Mouse (Mus musculus): Measurements from ENCODE around the gene Fxr2. TPM values are rescaled to one million over a fixed set of nuclear protein-coding genes. Genes with fewer than 3 reads are reported as not detected.

The Fxr2 gene
- polyA plus RNA-seq, 1 experiment from 2014 or later: 26.2 TPM

DNA sequence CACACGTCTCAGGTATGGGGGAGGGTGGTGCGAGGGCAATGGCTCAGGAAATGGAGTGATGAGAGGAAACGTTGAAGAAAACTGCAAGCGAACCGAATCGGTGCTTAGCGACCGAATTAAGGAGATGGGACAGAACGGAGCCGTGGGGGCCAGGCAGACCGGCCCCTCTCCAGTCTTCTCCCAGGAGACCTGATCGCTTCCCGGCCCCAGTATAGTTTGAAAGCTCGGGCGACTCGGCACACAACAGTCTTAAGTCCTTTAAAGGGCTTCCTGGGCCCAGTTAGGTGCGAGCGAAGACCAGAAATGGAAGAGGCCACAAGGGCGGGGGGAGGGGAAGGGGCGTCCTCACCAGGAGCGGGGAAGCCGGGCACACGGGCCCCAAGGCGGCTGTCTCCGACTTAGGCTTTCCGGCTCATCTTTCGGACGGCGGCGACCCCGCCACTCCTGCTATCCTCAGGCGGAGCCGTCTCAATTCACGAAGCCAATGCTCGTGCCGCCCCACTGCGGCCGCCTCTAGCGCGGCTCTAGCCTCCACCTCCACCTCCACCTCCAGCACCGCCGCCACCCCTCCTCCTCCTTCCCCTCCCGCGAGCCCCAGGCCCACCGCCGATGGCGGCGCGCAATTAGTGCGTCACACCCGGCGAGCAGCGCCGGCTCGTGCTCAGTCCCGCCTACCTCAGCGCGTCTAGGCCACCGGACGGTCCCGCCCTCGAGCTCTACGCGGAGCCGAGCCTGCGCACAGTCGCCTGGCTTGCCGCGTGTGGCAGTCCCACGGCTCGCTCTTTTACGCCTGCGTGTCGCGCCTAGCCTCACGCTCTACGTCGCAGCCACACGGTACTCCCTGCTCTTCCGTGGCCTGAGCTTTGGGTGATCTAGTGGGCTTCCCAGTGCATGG lies 48.8 kb downstream of the Fxr2 start, which contains the start of gene Senp3:
Senp3 (minus strand) TSS at position 771 of the 895 bp plus-strand sequence.
- H3K9me3 ChIP-seq (ENCODE audit: control insufficient read depth, low read length): no peaks in the 10 kb centered on the region
- H3K4me1 ChIP-seq (replicated peaks; ENCODE audit: control insufficient read depth, insufficient read depth, low read length): peaks cover 29% of the 10 kb centered on the region
- H3K36me3 ChIP-seq (ENCODE audit: control insufficient read depth, insufficient read depth, low read length): peaks cover 15% of the 10 kb centered on the region
- H3K27me3 ChIP-seq (replicated peaks; ENCODE audit: control insufficient read depth, insufficient read depth, low read length): no peaks in the 10 kb centered on the region
- WGBS: under 1% methylated on average over 80 of the region's 80 CpGs
- peak; percentile 96 for ATAC-seq (replicated peaks; ENCODE audit: low FRiP score)
- peak within 1 kb of the TSS; percentile 88 for H3K27ac ChIP-seq (ENCODE audit: low read depth, low read length)
- peak; percentile 98 for DNase-seq (ENCODE audit: low spot score)
- peak within 1 kb of the TSS; percentile 80 for H3K4me3 ChIP-seq (ENCODE audit: low read depth, low read length)
- H3K9ac ChIP-seq (ENCODE audit: low read depth, low read length): peak within 1 kb of the TSS; percentile 86
- H3K4me2 ChIP-seq: peak within 1 kb of the TSS; percentile 93

DNA sequence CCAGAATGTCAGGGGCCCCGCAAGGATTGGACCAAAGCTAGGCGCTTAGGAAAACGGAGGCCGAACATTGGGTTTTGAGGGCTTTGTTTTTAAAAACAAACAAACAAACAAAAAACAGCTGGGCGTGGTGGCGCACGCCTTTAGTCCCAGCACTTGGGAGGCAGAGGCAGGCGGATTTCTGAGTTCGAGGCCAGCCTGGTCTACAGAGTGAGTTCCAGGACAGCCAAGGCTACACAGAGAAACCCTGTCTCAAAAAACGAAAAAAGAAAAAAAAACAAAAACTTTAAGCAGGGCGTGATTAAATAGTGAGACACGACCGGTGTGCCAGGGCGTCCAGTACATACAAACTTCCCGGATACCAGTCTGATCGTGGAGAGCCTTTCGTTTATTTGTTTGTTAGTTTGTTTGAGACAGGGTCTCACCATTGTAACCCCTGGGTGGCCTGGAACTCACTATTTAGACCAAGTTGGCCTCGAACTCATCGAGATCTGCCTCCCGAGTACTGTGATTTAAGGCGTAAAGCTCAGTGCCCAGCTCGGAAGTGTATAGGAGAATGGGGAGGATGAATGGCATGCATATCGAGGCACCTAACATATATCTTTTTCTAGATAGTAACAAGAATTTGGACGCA lies 49.5 kb downstream of the Fxr2 start:
- ATAC-seq (replicated peaks; ENCODE audit: low FRiP score): peak; percentile 10
- peaks cover 29% of the 10 kb centered on the region for H3K4me1 ChIP-seq (replicated peaks; ENCODE audit: control insufficient read depth, insufficient read depth, low read length)
- WGBS: 25% methylated on average over 24 of the region's 24 CpGs
- H3K27ac ChIP-seq (ENCODE audit: low read depth, low read length): peak overlapping the region; percentile 88
- no peaks in the 10 kb centered on the region for H3K9me3 ChIP-seq (ENCODE audit: control insufficient read depth, low read length)
- peak; percentile 59 for DNase-seq (ENCODE audit: low spot score)
- peak overlapping the region; percentile 80 for H3K4me3 ChIP-seq (ENCODE audit: low read depth, low read length)
- H3K4me2 ChIP-seq: peak overlapping the region; percentile 93
- H3K36me3 ChIP-seq (ENCODE audit: control insufficient read depth, insufficient read depth, low read length): peaks cover 12% of the 10 kb centered on the region
- no peaks in the 10 kb centered on the region for H3K27me3 ChIP-seq (replicated peaks; ENCODE audit: control insufficient read depth, insufficient read depth, low read length)
- peak overlapping the region; percentile 86 for H3K9ac ChIP-seq (ENCODE audit: low read depth, low read length)

DNA sequence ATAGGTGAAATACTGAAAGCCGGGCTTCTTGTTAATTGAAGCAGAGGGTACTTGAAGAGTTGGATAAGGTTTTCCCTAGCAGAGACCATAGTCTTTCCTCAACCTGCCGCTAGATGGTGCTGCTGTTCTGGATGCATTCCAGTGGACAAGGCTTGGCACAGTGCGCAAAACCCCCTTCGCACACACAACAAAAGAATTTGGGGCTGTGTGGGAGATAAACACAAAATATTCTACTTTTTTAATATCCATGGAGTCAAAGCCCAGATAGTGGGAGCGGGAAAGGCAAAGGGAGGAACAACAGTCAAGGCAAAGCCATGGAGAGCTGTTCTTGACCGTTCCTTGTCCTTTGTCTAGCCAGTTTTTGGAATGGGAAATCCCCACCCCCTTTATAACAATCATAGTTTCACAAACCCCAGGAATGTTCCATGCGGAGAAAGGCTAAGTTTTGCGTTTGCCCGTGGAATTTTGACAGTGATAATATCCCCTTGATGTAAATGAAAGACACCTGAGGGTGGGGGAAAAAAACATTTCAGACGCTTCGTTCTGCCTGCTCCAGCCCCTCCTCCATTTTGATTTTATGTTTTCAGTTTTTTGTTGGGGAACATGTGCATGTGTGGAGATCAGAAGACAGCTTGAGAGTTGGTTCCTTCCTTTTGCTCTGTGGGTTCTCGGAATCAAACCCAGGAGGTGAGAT lies 50.2 kb downstream of the Fxr2 start:
- H3K4me1 ChIP-seq (replicated peaks; ENCODE audit: control insufficient read depth, insufficient read depth, low read length): peaks cover 29% of the 10 kb centered on the region

GRCm38 (mm10) chr11:69683576-69683975 lies 50.8 kb downstream of the Fxr2 start:
- peaks cover 29% of the 10 kb centered on the region for H3K4me1 ChIP-seq (replicated peaks; ENCODE audit: control insufficient read depth, insufficient read depth, low read length)

More for the DNA sequence above, 50.2 kb downstream of the Fxr2 start:
- Histone ChIP-seq H3K36me3 (ENCODE audit: control insufficient read depth, insufficient read depth, low read length) (peaks cover 12% of the 10 kb centered on the region), H3K4me3 (ENCODE audit: low read depth, low read length) (peak overlapping the region; percentile 80), H3K9ac (ENCODE audit: low read depth, low read length) (no peak overlapping the region), H3K27ac (ENCODE audit: low read depth, low read length) (peak overlapping the region; percentile 88; the same call in 1 of the 2 replicates), H3K27me3 (replicated peaks; ENCODE audit: control insufficient read depth, insufficient read depth, low read length) (no peaks in the 10 kb centered on the region), H3K9me3 (ENCODE audit: control insufficient read depth, low read length) (no peaks in the 10 kb centered on the region), H3K4me2 (peak overlapping the region; percentile 93)
- WGBS: 30% methylated on average over 12 of the region's 12 CpGs
- DNase-seq (ENCODE audit: low spot score) (peak; percentile 79), ATAC-seq (replicated peaks; ENCODE audit: low FRiP score) (no peak; the same call in 1 of the 2 replicates)

GRCm38 (mm10) chr11:69684128-69684745 lies 51.4 kb downstream of the Fxr2 start:
- H3K27ac ChIP-seq (ENCODE audit: low read depth, low read length): no peak overlapping the region
- no peak overlapping the region for H3K9ac ChIP-seq (ENCODE audit: low read depth, low read length)
- ATAC-seq (replicated peaks; ENCODE audit: low FRiP score) (no peak), DNase-seq (ENCODE audit: low spot score) (no peak)
- H3K36me3 ChIP-seq (ENCODE audit: control insufficient read depth, insufficient read depth, low read length): peaks cover 8% of the 10 kb centered on the region
- no peaks in the 10 kb centered on the region for H3K27me3 ChIP-seq (replicated peaks; ENCODE audit: control insufficient read depth, insufficient read depth, low read length)
- no peaks in the 10 kb centered on the region for H3K9me3 ChIP-seq (ENCODE audit: control insufficient read depth, low read length)
- H3K4me3 ChIP-seq (ENCODE audit: low read depth, low read length): no peak overlapping the region
- no peak overlapping the region for H3K4me2 ChIP-seq
- peaks cover 29% of the 10 kb centered on the region for H3K4me1 ChIP-seq (replicated peaks; ENCODE audit: control insufficient read depth, insufficient read depth, low read length)
- WGBS: 75% methylated on average over 12 of the region's 12 CpGs

More at GRCm38 (mm10) chr11:69683576-69683975, 50.8 kb downstream of the Fxr2 start:
- no peaks in the 10 kb centered on the region for H3K27me3 ChIP-seq (replicated peaks; ENCODE audit: control insufficient read depth, insufficient read depth, low read length)
- H3K4me2 ChIP-seq: no peak overlapping the region
- H3K36me3 ChIP-seq (ENCODE audit: control insufficient read depth, insufficient read depth, low read length): peaks cover 8% of the 10 kb centered on the region
- H3K9ac ChIP-seq (ENCODE audit: low read depth, low read length): no peak overlapping the region
- H3K4me3 ChIP-seq (ENCODE audit: low read depth, low read length): no peak overlapping the region
- no peak overlapping the region for H3K27ac ChIP-seq (ENCODE audit: low read depth, low read length)
- no peak for ATAC-seq (replicated peaks; ENCODE audit: low FRiP score)
- no peaks in the 10 kb centered on the region for H3K9me3 ChIP-seq (ENCODE audit: control insufficient read depth, low read length)
- 69% methylated on average over 7 of the region's 7 CpGs for WGBS
- no peak for DNase-seq (ENCODE audit: low spot score)

DNA sequence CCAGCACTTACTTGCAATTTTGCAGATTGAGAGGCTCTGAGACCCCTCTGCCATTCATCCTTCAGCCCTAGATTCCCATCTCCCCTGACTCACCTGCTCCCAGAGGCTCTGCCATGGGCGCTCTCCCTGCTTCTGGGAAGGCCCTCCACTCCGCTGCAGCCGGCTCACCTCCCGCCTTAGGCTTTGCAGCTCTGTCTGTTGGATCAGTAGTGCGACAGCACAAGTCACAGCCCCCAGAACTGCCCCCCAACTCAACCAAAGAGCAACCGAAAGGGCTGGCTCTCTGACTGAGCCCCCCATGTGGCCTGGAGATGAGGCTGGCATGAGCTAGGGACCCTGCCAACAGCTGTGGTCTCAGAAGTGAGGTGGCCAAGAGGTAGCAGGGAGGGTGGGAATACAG lies 52.1 kb downstream of the Fxr2 start:
- Histone ChIP-seq H3K4me2 (no peak overlapping the region), H3K9ac (ENCODE audit: low read depth, low read length) (no peak overlapping the region), H3K27ac (ENCODE audit: low read depth, low read length) (no peak overlapping the region), H3K9me3 (ENCODE audit: control insufficient read depth, low read length) (no peaks in the 10 kb centered on the region), H3K4me3 (ENCODE audit: low read depth, low read length) (no peak overlapping the region), H3K27me3 (replicated peaks; ENCODE audit: control insufficient read depth, insufficient read depth, low read length) (no peaks in the 10 kb centered on the region), H3K36me3 (ENCODE audit: control insufficient read depth, insufficient read depth, low read length) (peaks cover 6% of the 10 kb centered on the region), H3K4me1 (replicated peaks; ENCODE audit: control insufficient read depth, insufficient read depth, low read length) (peaks cover 27% of the 10 kb centered on the region)
- DNase-seq (ENCODE audit: low spot score): no peak
- ATAC-seq (replicated peaks; ENCODE audit: low FRiP score): no peak
- WGBS: 89% methylated on average over 6 of the region's 6 CpGs

GRCm38 (mm10) chr11:69685526-69686148 lies 52.8 kb downstream of the Fxr2 start, which contains the start of gene Tnfsf13:
TSS of gene Tnfsf13 (minus strand) at chr11:69685784.
- 79% methylated on average over 10 of the region's 10 CpGs for WGBS

More at GRCm38 (mm10) chr11:69685526-69686148, 52.8 kb downstream of the Fxr2 start, which contains the start of gene Tnfsf13:
- Histone ChIP-seq H3K9me3 (ENCODE audit: control insufficient read depth, low read length) (no peaks in the 10 kb centered on the region), H3K4me3 (ENCODE audit: low read depth, low read length) (no peak within 1 kb of the TSS), H3K27ac (ENCODE audit: low read depth, low read length) (no peak within 1 kb of the TSS), H3K4me1 (replicated peaks; ENCODE audit: control insufficient read depth, insufficient read depth, low read length) (peaks cover 20% of the 10 kb centered on the region), H3K9ac (ENCODE audit: low read depth, low read length) (peak within 1 kb of the TSS; percentile 38; the same call in 1 of the 2 replicates), H3K27me3 (replicated peaks; ENCODE audit: control insufficient read depth, insufficient read depth, low read length) (no peaks in the 10 kb centered on the region), H3K36me3 (ENCODE audit: control insufficient read depth, insufficient read depth, low read length) (no peaks in the 10 kb centered on the region), H3K4me2 (no peak within 1 kb of the TSS)
- DNase-seq (ENCODE audit: low spot score) (no peak), ATAC-seq (replicated peaks; ENCODE audit: low FRiP score) (no peak)

All from liver, embryonic 11.5 days (tissue).